Mouse (Mus musculus) small intestine, adult 2 months (tissue): ENCODE results near the gene Olfr311. TPM values are rescaled to one million over a fixed set of nuclear protein-coding genes. Genes with fewer than 3 reads are reported as not detected.
"Not testable (repeated sequence)": the region's sequence is repeated elsewhere in the genome, so short reads cannot be mapped to it uniquely, and the experiment has no call there.

Source experiments
- H3K27ac ChIP-seq: fragments of 200-500 bp; 2 replicates; pipeline ENCODE4 v1.5.1; 2012; ENCODE audit warnings: low read depth, low read length, control low read depth, inconsistent platforms; ENCODE audit not compliant: insufficient read depth
- H3K27me3 ChIP-seq: fragments of 200-500 bp; 2 replicates; pipeline ENCODE4 v1.6.1; 2012; ENCODE audit warnings: mild to moderate bottlenecking, moderate library complexity, low read length, inconsistent platforms; ENCODE audit not compliant: control insufficient read depth, insufficient read depth
- H3K36me3 ChIP-seq: fragments of 200-500 bp; 2 replicates; pipeline ENCODE4 v1.6.1; 2012; ENCODE audit warnings: mild to moderate bottlenecking, low read length, control low read depth, inconsistent platforms; ENCODE audit not compliant: control insufficient read depth, insufficient read depth
- H3K4me1 ChIP-seq: fragments of 200-500 bp; 2 replicates; pipeline ENCODE4 v1.6.1; 2012; ENCODE audit warnings: low read length, inconsistent platforms, mixed read lengths; ENCODE audit not compliant: control insufficient read depth, insufficient read depth, insufficient read length
- H3K4me3 ChIP-seq: fragments of 200-500 bp; 2 replicates; pipeline ENCODE4 v1.5.1; 2012; ENCODE audit warnings: low read depth, mild to moderate bottlenecking, control low read depth, inconsistent platforms, low read length, moderate library complexity
- CTCF ChIP-seq: fragments of 200-500 bp; IDR thresholded peaks from 2 replicates; pipeline ENCODE4 v1.5.1; 2012; ENCODE audit warnings: low read depth, mild to moderate bottlenecking, control low read depth, inconsistent platforms, low read length, moderate library complexity, mixed read lengths; ENCODE audit not compliant: insufficient replicate concordance, insufficient read length; ENCODE audit errors: extremely low read depth
- POLR2A ChIP-seq: fragments of 200-500 bp; IDR thresholded peaks from 2 replicates; pipeline ENCODE4 v1.6.1; 2012; ENCODE audit warnings: low read depth, mild to moderate bottlenecking, control low read depth, inconsistent platforms, low read length, moderate library complexity
- WGBS: fragments of 180-500 bp; shearing (Covaris S2); methylation state at CpG from one replicate; pipeline ENCODE4 v1.1.7; 2018; 5-methylcytosine and 5-hydroxymethylcytosine counted together
- polyA plus RNA-seq: library from polyadenylated mRNA; depleted of rRNA; stranded (reverse); fragments of >200 nt; gene quantifications from 2 replicates; pipeline ENCODE4 v1.2.3, GENCODE M21; 2012

Olfr311 gene
- polyA plus RNA-seq, 1 experiment: not detected

DNA sequence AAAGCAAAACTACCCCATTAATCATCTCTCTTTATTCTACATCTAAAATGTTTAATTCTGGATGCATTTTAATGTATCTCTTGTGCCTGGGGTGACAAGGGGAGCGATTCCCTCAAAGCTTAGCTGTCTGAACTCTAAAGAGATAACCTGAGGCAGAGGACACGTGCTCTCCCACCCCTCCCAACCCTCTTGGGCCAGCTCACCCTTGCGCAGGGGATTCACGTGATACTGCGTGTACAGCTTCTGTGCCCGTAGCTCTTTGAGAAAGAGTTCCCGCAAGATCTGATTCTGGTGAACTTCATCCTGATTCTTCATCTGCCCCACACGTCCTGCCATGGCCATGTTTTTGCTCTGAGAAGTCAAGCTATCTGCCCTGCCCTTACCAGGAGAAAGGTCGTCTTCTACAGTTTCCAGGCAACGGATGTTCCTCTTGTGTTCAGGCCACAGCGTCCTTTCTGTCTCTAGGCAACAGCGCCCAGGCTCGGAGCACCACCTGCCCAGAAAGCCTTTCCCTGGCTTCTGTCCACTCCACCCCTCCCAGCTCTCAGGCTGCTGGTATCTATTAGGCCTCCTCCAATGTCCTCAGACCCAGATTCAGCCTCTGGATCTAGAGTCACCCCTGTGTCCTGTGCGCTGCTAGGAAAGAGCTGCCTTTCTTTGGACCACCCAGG is 37.4 kb upstream of the Olfr311 start, which contains the start of gene Fam183b:
Fam183b (minus strand) TSS at position 403 of the 671 bp plus-strand sequence.
- H3K36me3 ChIP-seq: no peaks in the 10 kb centered on the region
- H3K27ac ChIP-seq: no peak within 1 kb of the TSS
- no peak for TF ChIP-seq CTCF
- no peak for TF ChIP-seq POLR2A
- H3K4me3 ChIP-seq: peak within 1 kb of the TSS; percentile 7; the same call in 1 of the 2 replicates
- H3K4me1 ChIP-seq: peaks cover 12% of the 10 kb centered on the region; the same call in 1 of the 2 replicates
- H3K27me3 ChIP-seq: no peaks in the 10 kb centered on the region
- 8% methylated on average over 14 of the region's 14 CpGs for WGBS

DNA sequence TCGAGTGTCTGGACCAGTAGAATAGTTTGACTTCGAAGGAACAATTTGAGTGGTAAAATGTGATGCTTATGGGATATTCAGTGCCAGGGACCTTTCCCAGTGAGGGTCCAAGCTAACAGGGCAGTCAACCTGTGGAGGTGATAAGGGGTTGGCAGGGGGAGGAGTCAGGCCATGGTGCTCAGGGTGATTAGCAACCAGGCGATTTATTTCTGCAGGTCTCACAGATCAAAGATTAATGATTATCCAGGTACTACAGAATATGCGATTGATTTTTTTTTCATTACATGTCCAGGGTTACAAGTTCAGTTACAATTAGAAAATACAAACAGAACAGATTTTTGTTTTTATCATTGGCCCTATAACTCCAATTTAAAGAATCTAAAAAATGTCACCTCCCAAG is 35.2 kb upstream of the Olfr311 start:
- TF ChIP-seq CTCF (no peak), POLR2A (no peak)
- Histone ChIP-seq H3K4me3 (no peak overlapping the region), H3K27ac (no peak overlapping the region), H3K4me1 (peaks cover 12% of the 10 kb centered on the region; the same call in 1 of the 2 replicates), H3K27me3 (no peaks in the 10 kb centered on the region), H3K36me3 (no peaks in the 10 kb centered on the region)
- 18% methylated on average over 4 of the region's 4 CpGs for WGBS

DNA sequence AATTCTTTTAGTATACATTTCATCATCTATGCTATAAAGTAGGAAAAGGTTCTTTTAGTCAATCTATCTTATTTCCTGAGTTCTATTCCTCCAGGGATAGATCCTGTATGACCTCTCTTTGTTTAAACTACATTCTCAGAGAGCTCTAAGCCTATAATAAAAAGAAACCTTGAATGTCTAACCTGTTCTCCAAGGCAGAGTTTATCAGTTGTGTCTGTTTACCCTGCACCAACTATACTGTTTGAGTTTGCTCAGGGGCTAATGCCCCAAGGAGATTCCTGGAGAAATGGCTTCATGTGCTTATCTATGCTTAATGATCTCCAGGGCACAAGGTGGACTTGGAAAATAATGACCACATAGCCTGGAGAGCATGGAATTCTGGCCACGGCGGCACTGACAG is 34.7 kb upstream of the Olfr311 start:
- Histone ChIP-seq H3K4me1 (peaks cover 12% of the 10 kb centered on the region; the same call in 1 of the 2 replicates), H3K36me3 (no peaks in the 10 kb centered on the region), H3K4me3 (no peak overlapping the region), H3K27ac (peak overlapping the region; percentile 28; the same call in 1 of the 2 replicates), H3K27me3 (no peaks in the 10 kb centered on the region)
- TF ChIP-seq CTCF: no peak
- TF ChIP-seq POLR2A: no peak
- WGBS: 8% methylated on average over 2 of the region's 2 CpGs

DNA sequence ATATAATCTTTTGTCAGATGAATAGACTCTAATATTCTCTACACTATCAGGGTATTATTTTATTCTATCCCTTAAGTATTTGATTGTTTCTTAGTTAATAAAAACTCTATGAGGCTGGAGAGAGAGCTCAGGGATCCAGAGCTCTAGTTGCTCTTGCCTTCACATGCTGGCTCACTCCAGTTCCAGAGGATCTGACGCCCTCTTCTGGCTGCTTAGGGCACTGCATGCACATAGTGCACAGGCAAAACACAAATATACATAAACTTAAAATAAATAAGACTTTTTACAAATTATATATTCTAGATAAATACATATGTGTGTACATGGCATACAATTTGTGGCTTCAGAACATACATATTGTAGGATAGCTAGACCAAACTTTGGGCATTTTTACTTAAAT is 27.1 kb upstream of the Olfr311 start:
- no peaks in the 10 kb centered on the region for H3K27me3 ChIP-seq
- TF ChIP-seq POLR2A: no peak
- peak; percentile 47; the same call in 1 of the 2 replicates for TF ChIP-seq CTCF
- no peak overlapping the region for H3K27ac ChIP-seq
- H3K36me3 ChIP-seq: no peaks in the 10 kb centered on the region
- no peaks in the 10 kb centered on the region for H3K4me1 ChIP-seq
- WGBS: 14% methylated on average over 1 of the region's 1 CpGs
- H3K4me3 ChIP-seq: no peak overlapping the region

DNA sequence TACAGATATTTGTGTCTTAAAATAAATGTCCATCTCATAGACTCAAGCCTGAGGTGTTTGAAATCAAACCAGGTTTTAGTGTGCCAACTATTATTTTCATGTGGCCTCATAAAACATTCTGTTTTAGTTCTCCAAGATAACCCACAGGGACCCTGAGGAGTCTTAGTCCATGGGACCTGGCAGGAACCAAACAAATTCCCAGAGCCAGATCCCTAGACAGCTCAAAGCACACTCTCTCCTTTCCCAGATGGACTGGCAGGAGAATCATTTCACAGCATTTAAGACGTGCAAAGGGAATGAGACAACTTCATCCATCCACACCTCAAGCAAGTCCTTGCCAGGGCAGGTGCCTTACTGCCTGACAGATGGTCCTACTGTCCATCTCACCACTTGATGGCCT is 24.4 kb upstream of the Olfr311 start, which contains the start of gene Olfr313:
Olfr313 (plus strand) TSS at position 301 of the 400 bp plus-strand sequence.
- 53% methylated on average over 1 of the region's 1 CpGs for WGBS
- not testable (repeated sequence) for H3K36me3 ChIP-seq, H3K4me1 ChIP-seq

DNA sequence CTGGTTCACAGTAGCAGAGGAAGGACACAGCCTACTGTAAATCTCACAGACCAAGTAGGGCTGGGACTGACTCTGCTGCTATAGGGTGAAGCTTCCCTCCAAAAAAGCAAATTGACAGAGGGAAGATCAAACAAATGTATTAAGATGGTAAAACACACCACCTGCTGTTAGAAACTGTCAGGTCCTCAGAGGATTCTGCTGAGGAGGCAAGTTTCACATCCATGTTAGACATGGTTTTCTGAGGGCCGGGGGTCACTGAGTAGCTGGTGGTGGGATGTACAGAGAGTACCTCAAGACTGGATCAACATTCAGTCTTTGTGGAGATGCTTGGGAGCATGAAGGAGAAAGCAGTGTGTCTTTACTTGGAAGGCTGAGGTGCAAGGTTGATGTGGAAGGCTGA is 23.4 kb upstream of the Olfr311 start:
- 82% methylated on average over 1 of the region's 1 CpGs for WGBS
- TF ChIP-seq POLR2A (no peak), CTCF (no peak)
- no peaks in the 10 kb centered on the region for H3K36me3 ChIP-seq
- no peaks in the 10 kb centered on the region; the same call in 1 of the 2 replicates for H3K27me3 ChIP-seq
- no peak overlapping the region for H3K27ac ChIP-seq
- H3K4me3 ChIP-seq: no peak overlapping the region
- H3K4me1 ChIP-seq: no peaks in the 10 kb centered on the region

More for the DNA sequence above, 24.4 kb upstream of the Olfr311 start, which contains the start of gene Olfr313:
- not testable (repeated sequence) for H3K4me3 ChIP-seq, H3K27me3 ChIP-seq, H3K27ac ChIP-seq

DNA sequence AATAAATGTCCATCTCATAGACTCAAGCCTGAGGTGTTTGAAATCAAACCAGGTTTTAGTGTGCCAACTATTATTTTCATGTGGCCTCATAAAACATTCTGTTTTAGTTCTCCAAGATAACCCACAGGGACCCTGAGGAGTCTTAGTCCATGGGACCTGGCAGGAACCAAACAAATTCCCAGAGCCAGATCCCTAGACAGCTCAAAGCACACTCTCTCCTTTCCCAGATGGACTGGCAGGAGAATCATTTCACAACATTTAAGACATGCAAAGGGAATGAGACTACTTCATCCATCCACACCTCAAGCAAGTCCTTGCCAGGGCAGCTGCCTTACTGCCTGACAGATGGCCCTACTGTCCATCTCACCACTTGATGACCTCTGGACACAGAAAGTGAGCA is 10.1 kb upstream of the Olfr311 start, which contains the start of gene Olfr312:
Olfr312 (plus strand) TSS at position 301 of the 400 bp plus-strand sequence.
- H3K27ac ChIP-seq: not testable (repeated sequence)

More for the DNA sequence above, 10.1 kb upstream of the Olfr311 start, which contains the start of gene Olfr312:
- not testable (repeated sequence) for H3K4me1 ChIP-seq, H3K36me3 ChIP-seq, H3K27me3 ChIP-seq, H3K4me3 ChIP-seq
